In genomic region chr4:133873431-133873851, GRCm38 (mm10) we compare ENCODE assay signal across 9 mouse cellular contexts. TPM values are rescaled to one million over a fixed set of nuclear protein-coding genes. Genes with fewer than 3 reads are reported as not detected.
DNase-seq lines count a peak whose midpoint lies in the region; ATAC-seq and TF ChIP-seq lines count a peak whose summit lies in the region.
"Had no signal": no experiment of that assay in that cellular context is flagged by ENCODE, and none has a peak within 500 bp of the region (broad histone marks: within the 10 kb centered on the region; RNA-seq: fewer than 3 reads in every experiment).

No protein-coding gene starts in this region.

- no peaks in the 10 kb centered on the region for H3K4me1 ChIP-seq in lung, postnatal 0 days (ENCODE audit: insufficient read depth, low read depth, low read length)
- peaks cover 48% of the 10 kb centered on the region for H3K4me1 ChIP-seq in liver, embryonic 16.5 days (ENCODE audit: control insufficient read depth, low read depth, low read length)
- no peaks in the 10 kb centered on the region for H3K4me1 ChIP-seq in midbrain, postnatal 0 days (ENCODE audit: insufficient read depth, low read length)
- H3K4me1 ChIP-seq: hindbrain, embryonic 12.5 days had no signal

- no peak overlapping the region for H3K9ac ChIP-seq in lung, postnatal 0 days (replicated peaks; ENCODE audit: low read depth)
- H3K9ac ChIP-seq in liver, embryonic 16.5 days (ENCODE audit: low read depth, low read length), result peak overlapping the region; percentile 68
- H3K9ac ChIP-seq in midbrain, postnatal 0 days (replicated peaks; ENCODE audit: low read length, poor library complexity, severe bottlenecking), result no peak overlapping the region
- H3K9ac ChIP-seq: hindbrain, embryonic 12.5 days had no signal

- H3K9me3 ChIP-seq in lung, postnatal 0 days (ENCODE audit: low read length), result no peaks in the 10 kb centered on the region
- no peaks in the 10 kb centered on the region for H3K9me3 ChIP-seq in liver, embryonic 16.5 days (replicated peaks; ENCODE audit: control insufficient read depth, low read length)
- no peaks in the 10 kb centered on the region for H3K9me3 ChIP-seq in midbrain, postnatal 0 days (ENCODE audit: low read length)
- H3K9me3 ChIP-seq: hindbrain, embryonic 12.5 days had no signal

- 83% methylated on average over 4 of the region's 4 CpGs for WGBS in lung, postnatal 0 days
- WGBS in liver, embryonic 16.5 days (ENCODE audit: insufficient replicate concordance), result 21% methylated on average over 4 of the region's 4 CpGs
- 88% methylated on average over 4 of the region's 4 CpGs for WGBS in midbrain, postnatal 0 days

- no peaks in the 10 kb centered on the region for H3K27me3 ChIP-seq in lung, postnatal 0 days (replicated peaks; ENCODE audit: insufficient read depth, low read length)
- no peaks in the 10 kb centered on the region for H3K27me3 ChIP-seq in liver, embryonic 16.5 days (ENCODE audit: control insufficient read depth, insufficient read depth, low read depth, low read length)
- no peaks in the 10 kb centered on the region for H3K27me3 ChIP-seq in midbrain, postnatal 0 days (ENCODE audit: insufficient read depth, low read length)
- H3K27me3 ChIP-seq: hindbrain, embryonic 12.5 days had no signal

- no peak overlapping the region for H3K4me3 ChIP-seq in lung, postnatal 0 days (ENCODE audit: low read depth, low read length)
- peak overlapping the region; percentile 83 for H3K4me3 ChIP-seq in liver, embryonic 16.5 days (ENCODE audit: low read depth, low read length)
- no peak overlapping the region for H3K4me3 ChIP-seq in midbrain, postnatal 0 days (ENCODE audit: low read depth, low read length)
- H3K4me3 ChIP-seq: hindbrain, embryonic 12.5 days had no signal

- no peak overlapping the region for H3K27ac ChIP-seq in lung, postnatal 0 days (ENCODE audit: low read length)
- peak overlapping the region; percentile 99 for H3K27ac ChIP-seq in liver, embryonic 16.5 days (ENCODE audit: low read length)
- no peak overlapping the region for H3K27ac ChIP-seq in midbrain, postnatal 0 days (ENCODE audit: low read depth, low read length)
- H3K27ac ChIP-seq: hindbrain, embryonic 12.5 days had no signal

- no peak for ATAC-seq in lung, postnatal 0 days
- peak; percentile 51 for ATAC-seq in erythroblast, adult 5-6 weeks (replicated peaks; ENCODE audit: low FRiP score, poor library complexity, severe bottlenecking)
- peak; percentile 81 for ATAC-seq in liver, embryonic 16.5 days (ENCODE audit: low read depth)
- ATAC-seq in midbrain, postnatal 0 days (ENCODE audit: low FRiP score), result no peak

- no peak for DNase-seq in lung, postnatal 0 days (ENCODE audit: low spot score)
- DNase-seq in lung, postnatal 25 days (ENCODE audit: low spot score), result no peak
- peak; percentile 13 for DNase-seq in R1 (ENCODE audit: low read depth, low spot score)
- no peak for DNase-seq in left cerebral cortex, adult 11 months (ENCODE audit: low spot score)
- no peak for DNase-seq in midbrain, postnatal 0 days (ENCODE audit: low spot score)
- DNase-seq in frontal cortex, postnatal 25 days (ENCODE audit: low spot score in 2 of 2), result no peak

- no peak for TF ChIP-seq EP300 in lung, postnatal 0 days (IDR thresholded peaks at IDR 0.05)

- H3K36me3 ChIP-seq in lung, postnatal 0 days (ENCODE audit: insufficient read depth, low read length), result no peaks in the 10 kb centered on the region
- H3K36me3 ChIP-seq in liver, embryonic 16.5 days (ENCODE audit: control insufficient read depth, insufficient read depth), result peaks cover 15% of the 10 kb centered on the region
- H3K36me3 ChIP-seq in midbrain, postnatal 0 days (ENCODE audit: insufficient read depth, low read length), result peaks cover 7% of the 10 kb centered on the region; the same call in 1 of the 2 replicates

- TF ChIP-seq CTCF in lung, postnatal 0 days (IDR thresholded peaks at IDR 0.05), result no peak
- no peak for TF ChIP-seq CTCF in midbrain, postnatal 0 days (IDR thresholded peaks at IDR 0.05)

- H3K4me2 ChIP-seq in lung, postnatal 0 days (replicated peaks; ENCODE audit: low read depth, low read length), result 0 out of 2 replicates have a peak overlapping the region, but pooled peaks have one; percentile 14
- peak overlapping the region; percentile 82 for H3K4me2 ChIP-seq in liver, embryonic 16.5 days (ENCODE audit: low read depth, low read length)
- H3K4me2 ChIP-seq in midbrain, postnatal 0 days (ENCODE audit: low read depth, low read length, poor library complexity, severe bottlenecking), result no peak overlapping the region
- H3K4me2 ChIP-seq: hindbrain, embryonic 12.5 days had no signal

RNA-seq across cellular contexts. Expression of gene Rps6ka1, which starts 14.2 kb away (rescaled TPM):
- 36.2 and 38.0 TPM in 2 replicates for polyA plus RNA-seq in lung, postnatal 0 days (2015; fragmentation: Nextera tagmentation; extraction: Ambion mirVana)
- 40.0 and 40.1 TPM in 2 replicates for total RNA-seq in erythroblast, adult 5-6 weeks (2015; ENCODE audit: low replicate concordance)
- 67.2 and 89.1 TPM in 2 replicates for total RNA-seq in erythroblast, adult 5-6 weeks (2017; ENCODE audit: low replicate concordance)
- 69.9 and 79.4 TPM in 2 replicates for polyA plus RNA-seq in liver, embryonic 16.5 days (2015; fragmentation: Nextera tagmentation; extraction: Ambion mirVana)
- 25.2 and 30.9 TPM in 2 replicates for total RNA-seq in midbrain, postnatal 0 days (2014; rRNA removed)
- 20.4 and 21.6 TPM in 2 replicates for polyA plus RNA-seq in midbrain, postnatal 0 days (2015; fragmentation: Nextera tagmentation; extraction: Ambion mirVana)

Comparison
In these comparisons a context has a peak if more than half of its experiments do, and no peak if none do; other contexts are left out.
1. ATAC-seq: peak in erythroblast, adult 5-6 weeks (single experiment) and liver, embryonic 16.5 days (single experiment); none in lung, postnatal 0 days (single experiment) and midbrain, postnatal 0 days (single experiment).